Mouse (Mus musculus): ENCODE measurements around the gene Coch.
"Not testable (repeated sequence)": the region's sequence is repeated elsewhere in the genome, so short reads cannot be mapped to it uniquely, and the experiment has no call there.

The Coch gene

DNA sequence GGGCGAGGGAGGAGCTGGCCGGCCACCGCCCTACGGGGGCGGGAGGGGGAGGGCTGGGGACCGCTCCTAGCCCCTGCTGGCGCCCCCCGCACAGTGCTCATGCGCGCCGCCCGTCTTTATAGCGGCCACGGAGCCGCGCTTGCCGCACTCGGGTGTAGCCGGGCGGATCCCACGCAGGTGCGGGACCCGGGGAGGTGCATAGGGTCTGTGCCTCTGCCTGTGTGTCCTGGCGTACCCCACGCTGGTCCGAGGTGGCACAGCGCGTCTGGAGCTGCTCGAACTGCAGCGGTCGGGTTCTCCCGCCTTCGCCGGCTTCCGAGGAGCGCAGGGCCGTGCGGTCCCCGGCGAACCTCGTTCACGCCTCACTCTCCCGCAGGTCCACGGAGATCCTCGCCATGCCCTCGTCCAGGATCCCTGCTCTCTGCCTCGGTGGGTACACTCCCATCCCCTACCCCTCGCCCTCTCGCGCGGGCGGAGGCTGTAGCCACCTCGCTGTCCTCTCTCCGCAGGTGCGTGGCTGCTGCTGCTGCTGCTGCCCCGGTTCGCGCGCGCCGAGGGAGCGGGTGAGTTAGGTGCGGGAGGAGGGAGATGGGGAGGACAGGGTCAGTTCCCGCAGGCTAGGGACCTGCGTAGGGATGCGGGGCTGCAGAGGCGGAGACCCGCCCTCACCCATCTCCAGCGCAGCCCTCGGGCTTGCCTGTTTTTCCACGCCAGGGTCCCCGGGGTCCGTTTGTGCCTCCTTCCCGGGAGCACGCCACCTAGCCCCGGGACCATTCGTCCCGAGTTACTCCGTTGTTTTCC is at the start of gene Coch:
Gene Coch, plus strand, starts transcription at position 113 of the 801 bp plus-strand sequence.
- DNase-seq (ENCODE audit: low read depth) = no peak

- no peak for DNase-seq (ENCODE audit: low read depth)
These were observed 49.7 kb upstream of the Coch start for GRCm38 (mm10) chr12:51543402-51543960.

- DNase-seq (ENCODE audit: low read depth) = no peak
These were observed 38.1 kb upstream of the Coch start for GRCm38 (mm10) chr12:51555041-51555440.

- no peak for DNase-seq (ENCODE audit: low read depth)
These were observed 31.7 kb upstream of the Coch start for GRCm38 (mm10) chr12:51561416-51561815.

DNA sequence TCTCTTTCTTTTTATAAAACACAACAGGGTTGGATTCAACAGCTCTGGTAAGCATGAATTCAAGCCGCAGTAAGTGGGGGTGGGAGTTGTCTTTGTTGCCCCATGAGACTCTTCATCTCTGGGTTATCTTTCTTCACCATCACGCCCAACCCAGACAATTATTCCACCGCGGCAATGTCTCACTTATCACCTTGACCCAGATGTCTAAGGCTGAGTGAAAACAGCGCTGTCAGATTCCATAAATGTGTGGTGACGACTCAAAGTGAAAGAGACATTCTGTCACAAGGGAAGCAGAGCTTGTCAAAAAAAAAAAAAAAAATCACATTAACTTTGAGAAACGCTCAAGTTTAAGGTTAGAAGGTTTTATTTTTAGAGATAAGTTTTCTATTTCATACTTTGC is 25.9 kb upstream of the Coch start:
- DNase-seq (ENCODE audit: low read depth) = no peak

- DNase-seq (ENCODE audit: low read depth) = no peak
These were observed 23.7 kb upstream of the Coch start for GRCm38 (mm10) chr12:51569472-51569871.

- DNase-seq (ENCODE audit: low read depth) = no peak
These were observed 23.2 kb upstream of the Coch start for GRCm38 (mm10) chr12:51569944-51570343.

GRCm38 (mm10) chr12:51572651-51573050 is 20.5 kb upstream of the Coch start:
- no peak for DNase-seq (ENCODE audit: low read depth)

- DNase-seq (ENCODE audit: low read depth) = not testable (repeated sequence)
These were observed 15.3 kb upstream of the Coch start for GRCm38 (mm10) chr12:51577816-51578215.

DNA sequence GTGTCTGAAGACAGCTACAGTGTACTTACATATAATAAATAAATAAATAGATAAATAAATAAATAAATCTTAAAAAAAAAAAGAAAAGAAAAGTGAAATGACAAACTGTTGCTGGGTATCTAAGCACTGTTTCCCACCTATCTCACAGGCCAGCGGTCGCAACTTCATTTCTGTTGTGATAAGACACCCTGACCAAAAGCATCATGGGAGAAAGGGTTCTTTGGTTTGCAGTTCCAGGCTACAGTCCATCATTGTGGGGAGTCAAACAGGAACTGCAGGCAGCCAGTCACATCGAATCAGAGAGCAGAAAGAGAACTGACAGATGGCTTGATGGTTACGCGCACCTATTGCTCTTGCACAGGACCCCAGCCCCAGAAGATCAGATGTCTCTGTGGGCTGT is 3.9 kb upstream of the Coch start:
- DNase-seq (ENCODE audit: low read depth) = no peak

- DNase-seq (ENCODE audit: low read depth) = no peak
These were observed 1.2 kb upstream of the Coch start for GRCm38 (mm10) chr12:51591921-51592320.

DNA sequence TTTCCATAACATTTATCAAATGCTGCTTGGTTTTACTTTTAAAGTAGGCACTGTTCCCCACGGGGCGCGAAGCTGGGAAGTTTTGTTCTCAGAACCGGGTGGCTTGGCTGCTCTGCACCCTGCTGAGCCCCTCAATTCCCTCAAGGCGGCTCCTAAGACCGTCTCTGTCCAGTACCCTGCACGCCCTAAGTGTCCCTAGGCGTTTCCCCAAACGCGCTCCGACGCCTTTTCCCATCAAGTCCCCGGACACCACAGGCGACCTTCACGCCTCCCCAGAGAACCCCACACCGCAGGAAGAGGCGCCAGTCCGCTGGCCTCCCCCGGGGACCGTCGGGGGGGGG is 283 bp upstream of the Coch start:
- no peak for DNase-seq (ENCODE audit: low read depth)

- DNase-seq (ENCODE audit: low read depth) = no peak
These were observed 909 bp downstream of the Coch start for GRCm38 (mm10) chr12:51594030-51594470.

DNA sequence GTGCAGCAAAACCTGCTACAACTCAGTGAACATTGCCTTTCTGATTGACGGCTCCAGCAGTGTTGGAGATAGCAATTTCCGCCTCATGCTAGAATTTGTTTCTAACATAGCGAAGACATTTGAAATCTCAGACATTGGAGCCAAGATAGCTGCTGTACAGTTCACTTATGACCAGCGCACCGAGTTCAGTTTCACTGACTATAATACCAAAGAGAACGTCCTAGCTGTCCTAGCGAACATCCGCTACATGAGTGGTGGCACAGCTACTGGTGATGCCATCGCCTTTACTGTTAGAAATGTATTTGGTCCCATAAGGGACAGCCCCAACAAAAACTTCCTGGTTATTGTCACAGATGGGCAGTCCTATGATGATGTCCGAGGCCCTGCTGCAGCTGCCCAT is 10.2 kb downstream of the Coch start:
- no peak for DNase-seq (ENCODE audit: low read depth)

GRCm38 (mm10) chr12:51606138-51606537 is 13.0 kb downstream of the Coch start:
- peak; percentile 77 for DNase-seq (ENCODE audit: low read depth)

GRCm38 (mm10) chr12:51612361-51612760 is 19.2 kb downstream of the Coch start:
- no peak for DNase-seq (ENCODE audit: low read depth)

- DNase-seq (ENCODE audit: low read depth) = no peak
These were observed 27.4 kb downstream of the Coch start for GRCm38 (mm10) chr12:51620572-51620971.

- DNase-seq (ENCODE audit: low read depth) = no peak
These were observed 28.0 kb downstream of the Coch start for GRCm38 (mm10) chr12:51621161-51621560.

DNA sequence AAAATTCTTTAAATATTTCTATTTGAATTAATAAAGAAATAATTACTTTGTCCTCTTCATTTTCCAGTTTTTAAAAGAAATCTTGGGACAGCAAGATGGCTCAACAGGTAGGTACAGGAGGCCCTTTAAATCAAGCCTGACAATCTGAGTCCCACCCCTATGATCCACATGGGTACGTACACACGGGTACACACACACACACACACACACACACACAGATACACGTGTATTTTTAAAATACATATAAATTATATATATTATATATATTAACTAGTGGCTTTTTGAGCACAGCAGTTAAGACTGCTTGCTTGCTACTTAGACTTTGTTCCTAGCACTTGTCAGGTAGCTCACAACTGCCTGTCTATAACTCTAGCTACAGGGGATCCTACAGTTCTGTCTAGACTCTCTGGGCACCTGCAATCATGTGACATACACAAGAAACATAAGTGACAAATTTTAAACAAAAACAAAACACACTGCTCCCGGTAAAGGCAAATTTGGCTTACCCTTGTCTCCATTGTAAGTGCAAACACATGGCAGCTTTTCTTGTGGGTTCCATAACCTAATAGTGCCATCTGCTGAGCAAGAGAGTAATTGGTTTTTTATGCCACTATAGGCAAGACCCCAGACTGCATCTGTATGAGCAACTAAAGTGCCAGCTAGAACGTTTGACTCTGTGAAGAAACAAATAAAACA is 29.7 kb downstream of the Coch start:
- peak; percentile 37 for DNase-seq (ENCODE audit: low read depth)

DNA sequence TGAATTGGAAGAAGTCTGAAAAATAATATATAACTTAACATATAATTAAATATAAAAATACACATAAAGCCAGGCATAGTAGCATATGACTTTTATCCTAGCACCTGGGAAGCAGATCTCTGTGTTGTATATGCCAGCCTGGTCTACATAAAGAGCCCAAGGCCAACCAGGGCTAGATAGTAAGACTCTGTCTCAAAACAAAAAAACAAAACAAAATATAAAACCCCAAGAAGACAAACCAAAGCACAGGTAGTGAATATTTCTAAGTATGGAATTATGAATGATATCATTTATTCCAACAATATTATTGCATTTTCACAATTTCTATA is 30.2 kb downstream of the Coch start:
- DNase-seq (ENCODE audit: low read depth) = no peak

DNA sequence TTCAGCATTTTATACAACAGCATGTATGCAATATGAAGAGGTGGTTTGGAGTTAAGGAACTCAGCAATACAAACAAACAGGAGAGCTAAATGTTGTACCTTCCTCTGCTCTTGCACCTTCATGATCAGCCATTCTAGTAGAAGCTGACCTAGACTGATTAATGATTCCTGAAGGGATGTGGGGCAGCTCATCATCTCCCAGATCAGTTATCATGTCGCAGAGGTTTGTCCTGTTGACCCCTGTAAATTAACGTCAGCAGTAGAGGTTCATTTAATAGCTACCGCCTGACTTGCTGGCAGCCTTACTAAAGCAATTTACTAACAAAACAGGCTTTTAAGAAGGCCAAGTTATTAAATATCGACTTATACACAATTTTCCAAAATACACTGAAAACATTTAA is 40.3 kb downstream of the Coch start:
- DNase-seq (ENCODE audit: low read depth) = no peak

- no peak for DNase-seq (ENCODE audit: low read depth)
These were observed 43.1 kb downstream of the Coch start for GRCm38 (mm10) chr12:51636260-51636659.

GRCm38 (mm10) chr12:51636689-51637470 is 43.7 kb downstream of the Coch start:
- DNase-seq (ENCODE audit: low read depth) = no peak
